Mouse (Mus musculus) CH12.LX (cell line): ENCODE results near the gene Safb2. TPM values are rescaled to one million over a fixed set of nuclear protein-coding genes. Genes with fewer than 3 reads are reported as not detected.
A peak's percentile ranks its signal among the peaks of the same experiment; 100 is the strongest.
"Not testable (repeated sequence)": the region's sequence is repeated elsewhere in the genome, so short reads cannot be mapped to it uniquely, and the experiment has no call there.

Experiments used
- DNase-seq: peaks from one replicate; pipeline ENCODE4 v3.0.0-alpha.2; 2013; ENCODE audit errors: extremely low read depth
- H3K27ac ChIP-seq: 2 replicates; pipeline ENCODE4 v1.5.1; 2012; ENCODE audit warnings: low read depth, mild to moderate bottlenecking, control low read depth, moderate library complexity; ENCODE audit not compliant: insufficient read depth
- H3K27me3 ChIP-seq: replicated peaks from 2 replicates; pipeline ENCODE3; 2012; ENCODE audit warnings: inconsistent platforms
- H3K36me3 ChIP-seq, 2 experiments: replicated peaks in 1 of 2; 2 replicates each; pipeline versions ENCODE3 to v1.6.1; 2012; ENCODE audit warnings: inconsistent platforms in 1 of 2, low read length in 1 of 2, mild to moderate bottlenecking in 1 of 2, mixed read lengths in 1 of 2, moderate library complexity in 1 of 2; ENCODE audit not compliant: control insufficient read depth in 1 of 2, insufficient read depth in 1 of 2
- H3K4me1 ChIP-seq, 2 experiments: 2 replicates each; pipeline ENCODE4 v1.6.1; 2012; ENCODE audit warnings: inconsistent platforms in 1 of 2, moderate library complexity in 1 of 2; ENCODE audit not compliant: insufficient read depth in 2 of 2, control insufficient read depth in 1 of 2
- H3K4me2 ChIP-seq: 2 replicates; pipeline ENCODE4 v1.6.1; 2012; ENCODE audit warnings: low read depth, mild to moderate bottlenecking, control low read depth; ENCODE audit not compliant: poor library complexity, insufficient read depth, severe bottlenecking
- H3K4me3 ChIP-seq, 3 experiments: fragments of 150-350 bp in 1 of 3; sonication (generic) in 1 of 3; replicated peaks in 1 of 3; 2 replicates each; pipeline versions ENCODE3 to v1.5.1; 2011 to 2012; ENCODE audit warnings: low read depth in 2 of 3, low read length in 2 of 3, mild to moderate bottlenecking in 2 of 3, moderate library complexity in 2 of 3, control low read depth in 1 of 3, improper control_type of control experiment in 1 of 3, inconsistent platforms in 1 of 3, mixed read lengths in 1 of 3; ENCODE audit not compliant: poor library complexity in 1 of 3
- H3K79me2 ChIP-seq: replicated peaks from 2 replicates; pipeline ENCODE4 v1.6.1; 2012; ENCODE audit warnings: mild to moderate bottlenecking, moderate library complexity; ENCODE audit not compliant: control insufficient read depth, poor library complexity, insufficient read depth, severe bottlenecking; ENCODE audit errors: extremely low read depth
- H3K9ac ChIP-seq: 2 replicates; pipeline ENCODE4 v1.6.1; 2012; ENCODE audit warnings: low read depth, mild to moderate bottlenecking, control low read depth, moderate library complexity; ENCODE audit not compliant: insufficient read depth
- H3K9me3 ChIP-seq: replicated peaks from 2 replicates; pipeline ENCODE3; 2012; ENCODE audit warnings: low read length, inconsistent platforms, mixed read lengths
- BHLHE40 ChIP-seq: IDR thresholded peaks from 2 replicates; pipeline ENCODE4 v1.6.1; 2011; ENCODE audit warnings: mild to moderate bottlenecking, low read depth, low read length, improper control_type of control experiment
- CHD1 ChIP-seq: IDR thresholded peaks from 2 replicates; pipeline ENCODE4 v1.6.1; 2012; ENCODE audit warnings: low read depth, low read length, improper control_type of control experiment, inconsistent platforms
- CHD2 ChIP-seq: IDR thresholded peaks from 2 replicates; pipeline ENCODE4 v1.6.1; 2011; ENCODE audit warnings: low read length, improper control_type of control experiment
- CTCF ChIP-seq, 2 experiments: IDR thresholded peaks in 1 of 2; conservative IDR thresholded peaks in 1 of 2; 2 replicates each; pipeline ENCODE4 v1.5.1; 2011 to 2012; ENCODE audit warnings: low read depth in 2 of 2, low read length in 2 of 2, improper control_type of control experiment in 1 of 2, inconsistent platforms in 1 of 2, mild to moderate bottlenecking in 1 of 2, moderate library complexity in 1 of 2
- ELF1 ChIP-seq: IDR thresholded peaks from 2 replicates; pipeline ENCODE4 v1.6.1; 2014; ENCODE audit warnings: low read depth, mild to moderate bottlenecking, inconsistent platforms, low read length, improper control_type of control experiment
- EP300 ChIP-seq: IDR thresholded peaks from 2 replicates; pipeline ENCODE4 v1.6.1; 2011; ENCODE audit warnings: low read length, improper control_type of control experiment
- ETS1 ChIP-seq: conservative IDR thresholded peaks from 2 replicates; pipeline ENCODE4 v1.6.1; 2012; ENCODE audit warnings: low read depth, mild to moderate bottlenecking, inconsistent platforms, low read length, improper control_type of control experiment, moderate library complexity
- GABPA ChIP-seq: IDR thresholded peaks from 2 replicates; pipeline ENCODE4 v1.6.1; 2012; ENCODE audit warnings: low read depth, low read length, improper control_type of control experiment, inconsistent platforms; ENCODE audit not compliant: insufficient replicate concordance
- HCFC1 ChIP-seq: IDR thresholded peaks from 2 replicates; pipeline ENCODE4 v1.6.1; 2012; ENCODE audit warnings: low read depth, mild to moderate bottlenecking, inconsistent platforms, low read length, improper control_type of control experiment
- IRF4 ChIP-seq: IDR thresholded peaks from 2 replicates; pipeline ENCODE4 v1.6.1; 2014; ENCODE audit warnings: low read depth, mild to moderate bottlenecking, inconsistent platforms, low read length, improper control_type of control experiment
- JUND ChIP-seq: conservative IDR thresholded peaks from 2 replicates; pipeline ENCODE4 v1.6.1; 2011; ENCODE audit warnings: low read depth, low read length, improper control_type of control experiment
- KAT2A ChIP-seq: IDR thresholded peaks from 2 replicates; pipeline ENCODE4 v1.6.1; 2012; ENCODE audit warnings: low read length, improper control_type of control experiment, inconsistent platforms; ENCODE audit not compliant: insufficient replicate concordance
- MAX ChIP-seq: IDR thresholded peaks from 2 replicates; pipeline ENCODE4 v1.6.1; 2011; ENCODE audit warnings: low read length, improper control_type of control experiment
- MAZ ChIP-seq: IDR thresholded peaks from 2 replicates; pipeline ENCODE4 v1.6.1; 2012; ENCODE audit warnings: low read depth, mild to moderate bottlenecking, inconsistent platforms, low read length, improper control_type of control experiment, moderate library complexity
- MEF2A ChIP-seq: IDR thresholded peaks from 2 replicates; pipeline ENCODE4 v1.6.1; 2014; ENCODE audit warnings: low read depth, mild to moderate bottlenecking, inconsistent platforms, low read length, improper control_type of control experiment, borderline replicate concordance
- MXI1 ChIP-seq: IDR thresholded peaks from 2 replicates; pipeline ENCODE4 v1.6.1; 2011; ENCODE audit warnings: mild to moderate bottlenecking, low read depth, low read length, improper control_type of control experiment
- MYC ChIP-seq: IDR thresholded peaks from 2 replicates; pipeline ENCODE4 v1.6.1; 2011; ENCODE audit warnings: low read depth, mild to moderate bottlenecking, improper control_type of control experiment, low read length
- NELFE ChIP-seq: IDR thresholded peaks from 2 replicates; pipeline ENCODE4 v1.6.1; 2011; ENCODE audit warnings: low read depth, low read length, improper control_type of control experiment
- NRF1 ChIP-seq: IDR thresholded peaks from 2 replicates; pipeline ENCODE4 v1.6.1; 2014; ENCODE audit warnings: low read depth, mild to moderate bottlenecking, inconsistent platforms, low read length, improper control_type of control experiment, moderate library complexity
- PAX5 ChIP-seq: IDR thresholded peaks from 2 replicates; pipeline ENCODE4 v1.6.1; 2012; ENCODE audit warnings: low read length, inconsistent platforms, mixed read lengths
- POLR2A ChIP-seq: IDR thresholded peaks from 2 replicates; pipeline ENCODE4 v1.6.1; 2011; ENCODE audit warnings: low read depth, mild to moderate bottlenecking, improper control_type of control experiment, low read length
- POLR2AphosphoS2 ChIP-seq: IDR thresholded peaks from 2 replicates; pipeline ENCODE4 v1.6.1; 2011; ENCODE audit warnings: low read depth, low read length, improper control_type of control experiment
- RAD21 ChIP-seq: IDR thresholded peaks from 2 replicates; pipeline ENCODE4 v1.6.1; 2011; ENCODE audit warnings: low read depth, mild to moderate bottlenecking, low read length, improper control_type of control experiment, moderate library complexity
- RCOR1 ChIP-seq: conservative IDR thresholded peaks from 2 replicates; pipeline ENCODE4 v1.6.1; 2012; ENCODE audit warnings: low read depth, mild to moderate bottlenecking, inconsistent platforms, low read length, improper control_type of control experiment
- TBP ChIP-seq: conservative IDR thresholded peaks from 2 replicates; pipeline ENCODE4 v1.6.1; 2011; ENCODE audit warnings: low read depth, low read length, improper control_type of control experiment
- UBTF ChIP-seq: IDR thresholded peaks from 2 replicates; pipeline ENCODE4 v1.6.1; 2012; ENCODE audit warnings: low read depth, mild to moderate bottlenecking, inconsistent platforms, low read length, improper control_type of control experiment, moderate library complexity
- USF1 ChIP-seq: IDR thresholded peaks from 2 replicates; pipeline ENCODE4 v1.6.1; 2014; ENCODE audit warnings: low read depth, mild to moderate bottlenecking, inconsistent platforms, low read length, improper control_type of control experiment
- USF2 ChIP-seq: conservative IDR thresholded peaks from 2 replicates; pipeline ENCODE4 v1.6.1; 2011; ENCODE audit warnings: low read depth, low read length, improper control_type of control experiment
- ZC3H11A ChIP-seq: IDR thresholded peaks from 2 replicates; pipeline ENCODE4 v1.6.1; 2012; ENCODE audit warnings: low read depth, mild to moderate bottlenecking, inconsistent platforms, low read length, improper control_type of control experiment
- ZKSCAN1 ChIP-seq: IDR thresholded peaks from 2 replicates; pipeline ENCODE4 v1.6.1; 2012; ENCODE audit warnings: low read depth, inconsistent platforms, low read length, improper control_type of control experiment, borderline replicate concordance
- ZMIZ1 ChIP-seq: IDR thresholded peaks from 2 replicates; pipeline ENCODE4 v1.6.1; 2012; ENCODE audit warnings: low read depth, mild to moderate bottlenecking, inconsistent platforms, low read length, improper control_type of control experiment
- ZNF384 ChIP-seq: IDR thresholded peaks from 2 replicates; pipeline ENCODE4 v1.6.1; 2012; ENCODE audit warnings: low read depth, low read length, improper control_type of control experiment, inconsistent platforms
- dilution Hi-C: fragments of 300-500 bp; cut with MboI; formaldehyde crosslinking; loops from 2 replicates; pipeline ENCODE4 v1.14.3; 2020; ENCODE audit warnings: low sequenced_read_pairs; ENCODE audit not compliant: extremely low pct_unique_long_range_greater_than_20kb, extremely low pct_ligation_motif_present
- in situ Hi-C: fragments of 300-500 bp; cut with MboI; formaldehyde crosslinking; loops from 3 replicates; pipeline ENCODE4 v1.14.3; 2019; ENCODE audit warnings: low sequenced_read_pairs, low pct_ligation_motif_present, low pct_unique_long_range_greater_than_20kb, mixed read lengths
- polyA plus RNA-seq: library from polyadenylated mRNA; unstranded; fragments of >175 nt; gene quantifications from 2 replicates; pipeline ENCODE4 v1.2.1, GENCODE M21; 2012; ENCODE audit warnings: low read depth; ENCODE audit not compliant: insufficient read length
- total RNA-seq, 2 experiments: library from RNA; depleted of rRNA; stranded (reverse); fragments of 300-350 nt in 1 of 2; fragments of >200 nt in 1 of 2; gene quantifications; 2 replicates each; pipeline ENCODE4 v1.2.3; 2012 to 2014

Gene Safb2
- total and polyA plus RNA-seq, 3 experiments: 13.8 to 170 (median 74.0) TPM

- peaks cover 51 to 53% of the 10 kb centered on the region in 2 experiments for H3K36me3 ChIP-seq
- dilution Hi-C loops, H3K27me3 ChIP-seq, DNase-seq, H3K9me3 ChIP-seq, in situ Hi-C loops: not testable (repeated sequence)
- H3K27ac ChIP-seq: peak overlapping the region; percentile 85
- H3K4me3 ChIP-seq: peak overlapping the region; percentile 70 to 84 (median 82)
- peak overlapping the region; percentile 71 for H3K9ac ChIP-seq
- peaks cover 43% of the 10 kb centered on the region for H3K79me2 ChIP-seq
- peaks cover 21 to 51% of the 10 kb centered on the region in 2 experiments for H3K4me1 ChIP-seq
- peak overlapping the region; percentile 62 for H3K4me2 ChIP-seq
These were observed 29.5 kb upstream of the Safb2 start for GRCm38 (mm10) chr17:56613893-56614292.

- Histone ChIP-seq H3K36me3 (peaks cover 46 to 48% of the 10 kb centered on the region in 2 experiments), H3K4me1 (peaks cover 21 to 55% of the 10 kb centered on the region in 2 experiments)
- dilution Hi-C loops: no loop called here
- no peak for TF ChIP-seq CHD1
- no peak for TF ChIP-seq USF1
- peak; percentile 76 for TF ChIP-seq MXI1
- TF ChIP-seq CHD2: no peak
- TF ChIP-seq MAZ: no peak
- no peak for TF ChIP-seq ZKSCAN1
- TF ChIP-seq PAX5: no peak
- TF ChIP-seq MAX: peak; percentile 71
- no peak for TF ChIP-seq JUND
- TF ChIP-seq BHLHE40: peak; percentile 14; the same call in 1 of the 2 replicates
- no peak for TF ChIP-seq UBTF
- peak; percentile 96 for TF ChIP-seq GABPA
- peak; percentile 78 to 90 for TF ChIP-seq CTCF (conservative IDR thresholded peaks at IDR 0.05 in 1 of 2, IDR thresholded peaks at IDR 0.05 in 1 of 2; ENCODE audit: low read depth in 2 of 2, low read length in 2 of 2)
- peak; percentile 95 for TF ChIP-seq KAT2A
- TF ChIP-seq TBP: peak; percentile 97
- TF ChIP-seq ETS1: no peak; the same call in 1 of the 2 replicates
- TF ChIP-seq RCOR1: peak; percentile 52; the same call in 1 of the 2 replicates
- TF ChIP-seq MEF2A: peak; percentile 72; the same call in 1 of the 2 replicates
- no peak for TF ChIP-seq ZC3H11A
- peak; percentile 90 for TF ChIP-seq ELF1
- no peak for TF ChIP-seq USF2
- no peak for TF ChIP-seq EP300
- peak; percentile 95 for TF ChIP-seq POLR2A
- TF ChIP-seq ZMIZ1: peak; percentile 92
- TF ChIP-seq RAD21: peak; percentile 9
- TF ChIP-seq NRF1: peak; percentile 83
- TF ChIP-seq MYC: peak; percentile 88; the same call in 1 of the 2 replicates
- TF ChIP-seq POLR2AphosphoS2: peak; percentile 90; the same call in 1 of the 2 replicates
- no peak for TF ChIP-seq ZNF384
- peak; percentile 93 for TF ChIP-seq HCFC1
- TF ChIP-seq NELFE: peak; percentile 97
- TF ChIP-seq IRF4: peak; percentile 59; the same call in 1 of the 2 replicates
These were observed 29.0 kb upstream of the Safb2 start, which contains the start of gene Rpl36 for GRCm38 (mm10) chr17:56613236-56613844. Gene Rpl36 (plus strand): TSS chr17:56613416.

More at GRCm38 (mm10) chr17:56613236-56613844, 29.0 kb upstream of the Safb2 start, which contains the start of gene Rpl36:
- Histone ChIP-seq H3K4me2 (peak within 1 kb of the TSS; percentile 62), H3K79me2 (peaks cover 49% of the 10 kb centered on the region), H3K27me3 (no peaks in the 10 kb centered on the region), H3K9me3 (no peaks in the 10 kb centered on the region), H3K9ac (peak within 1 kb of the TSS; percentile 71), H3K27ac (peak within 1 kb of the TSS; percentile 85), H3K4me3 (peak within 1 kb of the TSS; percentile 70 to 84 (median 82))
- in situ Hi-C loops: no loop called here
- peak; percentile 86 for DNase-seq
